Mouse (Mus musculus): ENCODE results near the gene Ptprd. TPM values are rescaled to one million over a fixed set of nuclear protein-coding genes. Genes with fewer than 3 reads are reported as not detected.

Ptprd gene
- 1 to 10 TPM; 3.8 to 7.1 TPM for total RNA-seq (2021)
- long read RNA-seq, experiment 1 = 0 reads
- long read RNA-seq, experiment 2, partial matches to known transcripts = 0 of 2 reads
- long read RNA-seq, experiment 2, other reads (novel, unspliced or antisense) = 2 of 2 reads

DNA sequence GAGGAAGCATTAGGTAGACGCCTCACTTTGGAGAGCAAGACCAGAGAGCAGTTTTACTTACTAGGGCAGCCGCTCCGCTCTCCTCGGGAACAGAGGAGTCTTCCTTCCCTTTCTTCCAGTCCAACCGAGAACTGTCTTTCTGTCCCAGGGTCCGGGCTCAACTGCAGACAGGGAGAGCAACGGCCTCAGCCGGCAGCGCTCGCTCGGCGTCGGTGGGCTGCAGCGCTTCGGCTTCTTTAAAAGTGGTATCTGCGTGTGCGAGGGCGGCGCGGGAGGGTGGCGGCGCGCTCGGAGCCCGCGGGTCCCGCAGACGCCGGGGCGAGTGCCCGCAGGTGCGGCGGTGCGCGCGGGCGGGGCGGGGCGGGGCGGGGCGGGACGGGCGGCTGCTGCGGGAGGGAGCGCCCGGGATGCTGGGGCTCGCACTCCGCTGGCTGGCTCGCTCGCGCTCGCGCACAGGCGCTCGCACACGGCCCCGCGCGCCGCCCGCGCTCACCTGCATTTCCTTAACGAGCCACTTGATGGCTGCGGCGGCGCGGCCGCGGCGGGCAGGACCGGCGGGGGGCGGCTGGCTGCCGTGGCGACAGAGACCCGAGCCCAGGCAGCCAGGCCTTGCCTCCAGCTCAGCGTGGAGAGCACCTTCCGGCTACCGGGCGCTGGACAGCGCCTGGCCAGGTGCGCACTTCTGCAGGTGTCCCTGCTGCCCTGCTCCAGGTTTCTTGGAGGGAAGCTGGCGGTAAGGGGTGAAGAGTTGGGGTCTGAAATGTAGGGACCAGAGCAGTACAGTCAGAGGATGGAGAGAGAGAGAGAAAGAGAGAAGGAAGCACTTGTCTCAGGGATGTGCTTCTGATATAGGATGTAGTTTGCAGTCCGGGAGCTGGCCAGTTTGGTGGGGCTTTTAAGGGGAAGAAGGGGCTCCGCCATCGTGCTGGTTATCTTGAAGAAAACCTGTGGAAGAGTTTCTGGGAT is at the start of gene Ptprd:
Gene Ptprd (minus strand): TSS at position 433 of the 966 bp plus-strand sequence.
- no peak for DNase-seq

DNA sequence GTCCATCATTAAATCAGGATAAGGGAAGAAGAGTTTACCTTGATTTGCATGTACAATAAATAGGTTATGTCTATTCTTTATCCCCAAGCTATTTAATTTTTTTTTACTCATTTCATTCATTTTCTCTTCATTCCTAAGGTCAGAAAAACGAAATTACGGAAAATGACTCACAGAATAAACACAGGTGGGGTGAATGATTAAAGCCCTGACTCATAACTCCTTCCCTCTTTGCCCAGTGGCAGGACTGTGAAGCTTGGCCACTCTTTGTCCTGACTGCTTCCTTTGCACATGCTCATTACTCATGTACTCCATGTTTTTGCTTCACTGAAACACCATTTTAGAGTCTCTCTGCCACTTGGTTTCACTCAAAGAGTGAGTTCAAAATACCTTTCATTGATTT is 24.1 kb upstream of the Ptprd start:
- DNase-seq = no peak

DNA sequence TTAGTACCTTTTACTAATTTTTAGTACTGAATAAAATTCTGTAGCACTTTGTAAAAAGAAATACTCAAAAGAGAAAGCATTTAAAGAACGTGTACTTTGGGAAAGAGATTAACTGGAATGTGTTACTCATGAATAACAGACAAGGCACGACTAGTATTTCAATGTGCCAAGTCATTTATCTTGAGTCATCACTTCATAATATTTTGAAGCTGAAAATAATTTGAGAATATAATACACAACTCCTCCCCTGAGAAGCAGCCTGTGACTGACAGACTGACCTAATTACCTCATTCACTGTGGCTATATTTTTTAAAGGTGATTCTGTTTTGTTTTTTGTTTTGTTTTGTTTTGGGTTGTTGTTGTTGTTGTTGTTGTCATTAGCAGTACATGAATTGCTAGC is 23.6 kb upstream of the Ptprd start:
- no peak for DNase-seq

DNA sequence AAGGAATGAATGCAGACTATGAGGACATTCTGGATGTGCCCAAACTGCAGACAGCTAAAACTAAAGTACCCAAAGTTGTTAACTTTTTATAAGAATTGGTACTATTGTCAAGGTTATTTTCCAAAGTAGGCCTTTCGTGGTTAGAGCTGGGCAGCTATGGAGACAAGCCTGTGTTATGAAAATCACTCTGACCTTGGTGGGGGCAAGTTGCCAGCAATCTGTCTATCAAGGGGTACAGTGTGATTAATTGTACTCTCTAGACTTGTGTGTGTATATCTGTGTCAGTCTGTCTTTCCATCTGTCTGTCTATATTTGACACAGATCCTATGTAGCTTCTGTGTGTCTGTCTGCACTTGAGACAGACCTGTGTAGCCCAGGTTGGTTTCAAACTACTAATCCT is 22.9 kb upstream of the Ptprd start:
- DNase-seq = no peak

DNA sequence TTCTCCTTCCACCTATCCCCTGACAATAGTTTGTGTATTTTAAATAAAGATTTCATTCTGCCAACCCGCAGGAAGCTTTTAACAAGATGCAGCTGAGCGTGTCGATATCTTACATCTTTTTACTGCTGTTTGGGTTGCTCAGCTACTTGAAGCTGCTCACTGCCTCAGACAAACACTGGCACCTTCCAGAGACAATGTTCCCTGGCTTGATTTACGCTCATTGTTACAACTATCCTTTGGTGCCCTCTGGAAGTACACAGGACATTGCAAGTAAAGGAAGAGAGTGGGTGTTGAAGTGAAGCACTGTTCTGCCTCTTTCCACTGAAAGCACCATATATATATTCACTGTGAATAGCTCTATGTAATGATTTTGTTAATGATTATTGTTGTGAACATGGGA is 2.2 kb upstream of the Ptprd start:
- DNase-seq = no peak

DNA sequence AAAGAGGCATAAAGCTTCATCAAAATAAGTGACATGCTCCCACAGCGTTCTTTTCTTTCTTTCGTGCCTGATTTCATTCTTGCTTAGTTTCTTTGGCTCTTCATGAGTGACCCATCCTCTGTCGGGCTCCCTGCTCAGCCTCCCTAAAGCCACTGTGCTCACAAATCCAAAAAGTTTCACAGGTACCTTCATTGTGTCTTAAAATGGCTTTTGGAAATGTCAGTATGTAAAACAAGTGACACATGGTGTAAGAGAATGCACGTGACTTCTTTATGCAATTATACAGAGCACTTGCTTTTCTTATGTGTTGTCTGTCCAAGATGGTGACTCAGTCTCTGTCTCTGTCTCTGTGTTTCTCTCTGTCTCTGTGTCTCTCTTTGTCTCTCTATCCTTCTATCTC is 1.2 kb upstream of the Ptprd start:
- no peak for DNase-seq

DNA sequence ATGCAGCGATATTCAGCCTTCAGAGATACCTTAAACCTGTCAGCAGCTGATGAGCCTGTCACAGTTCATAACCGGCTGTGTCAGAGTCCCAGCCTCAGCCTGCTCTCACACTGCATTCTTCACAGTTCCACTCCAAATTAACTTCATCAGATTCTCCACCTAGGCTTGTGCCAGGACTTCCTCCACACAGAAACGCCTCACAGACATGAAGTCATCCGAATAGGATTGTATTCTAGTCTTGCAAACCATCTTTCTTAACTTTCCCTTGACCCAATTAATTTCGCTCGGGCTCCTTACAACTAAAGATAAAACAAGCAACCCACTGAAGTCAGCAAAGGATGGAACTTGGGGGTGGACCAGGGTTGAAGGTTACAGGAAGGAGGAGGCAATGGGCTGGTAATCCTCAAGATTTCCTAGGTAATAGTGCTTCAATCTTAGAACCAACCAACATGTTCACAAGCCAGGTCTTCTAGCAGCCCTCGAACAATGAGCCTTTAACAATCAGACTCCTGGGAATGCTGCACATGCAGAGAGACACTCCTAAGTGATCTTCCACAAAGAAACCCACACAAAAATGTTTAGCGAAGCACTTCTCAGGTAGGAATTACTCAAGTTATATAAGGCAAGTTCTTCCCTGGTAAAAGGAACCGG is 758 bp downstream of the Ptprd start:
- DNase-seq = no peak

DNA sequence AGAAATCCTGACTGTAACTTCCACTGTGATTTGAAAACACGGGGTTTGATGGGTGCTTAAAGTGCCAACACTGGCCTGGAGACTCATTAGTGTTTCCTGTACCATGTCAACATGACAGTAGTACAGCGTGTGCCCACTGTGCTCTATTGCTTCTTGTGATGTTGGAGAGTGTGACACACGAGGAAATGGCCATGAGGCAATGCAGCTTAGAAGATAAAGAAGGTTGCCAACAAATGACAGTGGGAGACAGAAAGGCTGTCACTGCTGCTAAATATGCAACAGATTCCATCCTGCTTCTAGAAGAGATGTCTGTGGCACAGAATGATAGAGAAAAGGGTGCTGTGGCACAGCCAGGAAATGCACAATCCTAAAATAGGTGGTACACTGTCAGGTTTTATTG is 6.7 kb downstream of the Ptprd start:
- DNase-seq = no peak

DNA sequence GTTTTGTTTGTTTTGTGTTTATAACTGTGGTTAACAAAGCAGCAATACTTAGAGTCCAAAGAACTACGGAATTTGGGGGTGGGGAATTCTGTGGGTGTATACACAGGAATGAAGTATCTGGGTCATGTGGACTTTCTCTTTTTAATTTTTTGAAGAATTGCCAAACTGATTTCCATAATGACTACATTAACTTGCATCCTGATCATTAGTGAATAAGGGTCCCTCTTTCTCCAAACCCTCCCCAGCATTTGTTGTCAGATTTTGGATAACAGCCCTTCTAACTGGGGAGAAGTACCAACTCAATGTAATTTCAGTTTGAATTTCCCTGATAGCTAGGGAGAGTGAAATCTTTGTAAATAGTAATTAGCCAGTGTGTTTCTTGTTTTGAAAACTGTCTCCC is 43.3 kb downstream of the Ptprd start:
- DNase-seq = no peak

DNA sequence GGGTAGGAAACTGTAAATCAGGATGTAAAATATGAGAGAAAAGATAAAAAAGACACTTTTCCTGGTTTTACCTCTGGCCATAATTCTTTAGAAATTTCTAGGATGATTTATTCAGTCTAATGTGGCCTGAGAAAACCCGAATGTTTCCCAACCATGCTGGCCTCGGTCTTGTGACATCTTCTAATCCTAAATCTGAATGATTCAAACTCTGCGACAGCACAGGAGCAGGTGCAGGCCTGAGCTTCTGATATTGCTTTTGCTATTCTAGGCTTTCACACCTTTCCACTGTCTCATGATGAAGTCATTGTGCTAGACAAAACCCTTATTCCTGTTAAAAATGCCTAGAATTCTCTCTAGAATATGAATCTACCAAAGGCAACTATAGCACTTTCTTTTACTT is 51.3 kb downstream of the Ptprd start:
- no peak for DNase-seq

DNA sequence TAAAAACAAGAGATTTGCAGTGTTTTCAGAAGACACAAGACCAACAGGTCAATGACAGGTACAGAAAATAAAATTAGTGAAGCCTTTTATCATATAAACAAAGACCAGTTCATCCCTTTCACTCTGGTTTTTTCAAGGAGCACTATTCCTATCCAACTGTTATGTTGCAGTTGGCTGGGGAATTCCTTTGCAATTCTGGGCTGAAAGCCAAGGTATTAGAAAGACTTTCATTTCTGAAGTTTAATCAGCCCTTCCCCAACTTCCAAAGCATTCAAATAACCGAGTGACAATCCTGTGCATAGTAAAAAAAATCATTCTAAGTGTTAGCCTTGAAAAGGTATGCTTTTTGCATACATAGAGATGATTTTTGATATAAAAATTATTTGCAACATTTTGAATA is 61.2 kb downstream of the Ptprd start:
- no peak for DNase-seq

DNA sequence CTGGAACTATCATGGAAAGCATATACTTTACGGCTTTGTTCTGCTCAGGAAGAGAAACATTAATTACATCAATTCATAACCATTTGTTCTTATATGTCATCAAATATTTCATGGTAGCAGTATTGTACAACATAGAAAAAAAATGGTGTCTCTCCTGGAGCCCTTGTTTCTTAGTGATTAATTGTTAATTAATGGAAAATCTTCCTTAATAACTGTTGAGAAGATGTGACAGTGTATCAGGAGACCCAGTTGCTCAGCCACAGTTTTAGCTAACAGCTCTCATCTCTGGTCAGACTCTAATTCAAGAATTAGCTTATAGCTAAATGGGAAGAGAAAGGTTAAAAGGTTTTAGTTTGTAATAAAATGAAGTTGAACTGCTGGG is 69.0 kb downstream of the Ptprd start:
- no peak for DNase-seq

DNA sequence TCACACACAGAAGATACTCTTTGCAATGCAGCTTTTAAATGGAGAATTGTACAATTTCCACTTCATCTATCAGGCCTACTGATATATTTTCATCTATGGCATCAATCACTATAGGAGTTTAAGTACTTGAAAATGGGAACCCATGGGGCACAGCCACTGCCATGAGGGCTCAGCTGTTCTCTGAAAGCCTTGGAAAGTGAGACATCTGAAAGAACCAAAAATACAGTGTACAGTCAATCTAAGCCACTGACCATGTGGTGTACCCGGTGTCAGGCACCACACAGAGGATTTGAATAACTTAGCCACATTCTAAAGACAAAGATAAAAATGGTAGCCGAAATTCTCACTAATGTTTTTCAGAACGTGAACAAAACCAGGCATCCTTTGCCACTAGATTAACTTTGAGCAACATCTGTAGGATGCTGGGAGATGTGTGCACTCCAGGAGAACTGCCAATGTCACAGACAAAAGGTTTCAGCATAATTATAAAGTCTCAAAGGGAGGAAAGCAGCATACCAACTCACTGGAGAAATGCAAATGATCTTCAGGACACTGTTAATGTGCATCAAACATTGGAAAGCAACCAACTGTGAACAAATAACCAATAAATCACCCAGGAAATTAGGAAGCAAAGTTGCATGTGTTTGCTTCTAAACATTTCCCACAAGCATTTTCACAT is 69.5 kb downstream of the Ptprd start:
- DNase-seq = no peak

DNA sequence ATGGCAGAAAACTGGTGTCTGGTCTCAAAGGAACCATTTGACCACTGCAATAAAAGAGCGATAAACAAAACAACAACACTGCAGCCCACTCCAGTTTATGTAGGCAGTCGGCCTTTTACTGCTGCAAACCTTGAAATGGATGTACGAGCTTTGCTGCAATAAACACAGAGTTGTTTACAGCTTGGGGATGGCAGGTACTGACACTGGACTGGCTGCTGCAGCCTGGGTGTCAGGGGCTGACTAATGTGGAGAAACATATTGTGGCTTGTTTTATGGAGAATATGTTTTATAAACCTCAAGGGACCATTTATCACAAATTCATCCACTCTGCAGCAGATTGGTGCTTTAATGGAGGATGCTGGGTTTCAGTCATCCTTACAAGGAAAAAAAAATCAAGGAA is 100.9 kb downstream of the Ptprd start:
- DNase-seq = no peak

DNA sequence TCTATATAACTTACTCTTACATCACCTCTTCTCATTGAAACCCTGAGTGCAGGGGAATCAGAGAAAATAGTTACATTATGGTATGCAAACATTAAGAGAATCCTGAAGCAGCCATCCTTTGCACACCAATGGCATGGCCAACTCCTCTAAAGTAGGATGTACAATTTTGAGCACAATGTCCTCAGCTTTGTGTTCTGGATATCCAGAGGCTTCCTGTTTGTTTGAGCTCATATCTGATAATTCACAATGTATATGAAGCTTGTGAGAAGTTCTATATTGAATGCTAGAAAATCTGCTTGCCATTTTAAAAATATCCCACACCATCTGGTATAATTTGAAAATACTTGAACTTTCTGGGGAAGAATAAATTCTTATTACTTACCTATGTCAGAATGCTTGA is 114.2 kb downstream of the Ptprd start:
- no peak for DNase-seq

DNA sequence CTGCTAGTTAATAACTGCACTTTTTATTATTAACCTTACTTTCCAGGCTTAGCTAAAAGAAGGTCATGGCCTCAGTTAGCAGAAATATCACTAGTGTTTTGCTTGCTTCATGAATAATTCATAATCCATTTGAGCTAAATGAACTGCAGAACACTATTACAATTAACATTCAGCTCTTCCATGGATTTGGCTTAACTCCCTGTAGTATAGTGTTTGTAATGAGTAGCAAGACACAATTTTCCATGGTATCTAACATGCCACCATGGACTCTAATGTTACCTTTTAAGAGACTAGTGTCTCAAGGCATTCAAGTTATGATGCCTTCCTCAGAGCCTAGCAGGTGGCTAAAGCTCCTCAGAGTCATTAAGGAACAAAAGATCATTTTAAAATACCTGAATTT is 129.0 kb downstream of the Ptprd start:
- DNase-seq = no peak

DNA sequence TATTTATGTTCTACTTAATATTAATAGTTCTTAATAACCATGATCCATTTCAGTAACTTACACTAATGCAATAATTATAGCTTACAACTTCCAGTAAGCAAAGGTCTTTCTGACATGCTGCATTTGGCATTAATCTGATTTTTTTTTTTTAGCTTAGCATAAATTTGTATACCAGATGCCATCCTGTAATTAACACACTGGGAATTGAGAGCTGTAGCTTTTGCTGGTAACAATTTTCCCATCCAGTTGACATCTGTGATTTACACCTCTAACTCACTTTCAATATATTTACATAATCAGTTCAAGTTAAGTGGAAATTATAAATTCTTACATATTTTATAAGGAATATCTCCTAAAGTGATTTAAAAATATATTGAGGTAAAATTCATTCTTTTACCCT is 134.3 kb downstream of the Ptprd start:
- DNase-seq = no peak

DNA sequence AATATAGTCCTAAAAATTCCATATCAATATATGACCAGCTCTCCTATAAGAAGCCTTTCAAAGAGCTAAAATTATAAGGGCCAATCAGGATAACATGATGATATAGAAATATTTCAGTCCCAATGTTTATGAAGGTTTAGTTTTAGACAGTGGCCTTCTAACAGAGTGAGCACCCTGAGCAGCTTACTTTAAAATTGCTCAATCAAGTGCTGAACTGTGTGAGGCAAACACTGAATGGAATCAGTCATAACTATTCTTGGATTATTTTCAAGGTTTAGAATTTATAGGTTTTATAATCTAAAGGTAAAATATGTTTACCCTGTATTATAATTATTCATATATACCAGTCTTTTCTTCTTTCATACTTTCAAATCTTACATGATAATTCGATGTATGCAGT is 134.7 kb downstream of the Ptprd start:
- DNase-seq = no peak

DNA sequence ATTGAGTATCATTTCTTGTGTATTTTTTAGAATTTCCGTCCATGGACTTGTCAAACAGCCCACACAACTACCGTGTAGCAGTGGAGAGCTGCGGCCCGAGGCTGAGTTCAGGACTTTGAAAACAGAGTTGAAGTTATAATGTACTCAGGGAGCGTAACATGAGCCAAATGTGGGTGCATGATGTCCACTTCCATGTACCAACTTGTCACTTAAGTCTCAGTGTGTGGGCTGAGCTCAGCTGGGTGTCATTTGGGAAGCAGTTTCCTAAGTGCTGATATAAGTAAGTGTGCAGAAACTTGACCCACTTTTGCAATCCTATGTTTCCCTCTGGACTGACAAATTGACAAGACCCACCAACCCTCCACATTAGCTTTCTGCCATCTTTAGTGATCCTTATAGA is 173.4 kb downstream of the Ptprd start:
- DNase-seq = no peak

DNA sequence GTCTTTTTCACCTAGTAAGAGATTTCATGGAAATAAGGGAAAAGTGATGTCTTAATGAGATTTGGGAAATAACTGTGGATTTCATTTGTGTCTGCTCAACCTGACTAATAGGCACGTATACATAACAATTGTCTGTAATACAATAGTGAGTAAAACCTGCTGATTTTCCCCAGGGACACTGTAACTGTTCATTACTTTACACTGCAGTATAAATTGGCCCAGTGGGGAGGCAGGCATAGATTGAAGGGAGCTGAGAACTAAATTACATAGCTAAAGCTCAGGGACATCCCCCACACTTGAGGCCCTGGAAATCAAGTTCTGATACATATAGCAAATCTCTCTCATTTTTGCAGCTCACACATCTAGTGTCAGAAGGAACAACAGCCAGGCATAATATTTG is 209.7 kb downstream of the Ptprd start:
- no peak for DNase-seq

DNA sequence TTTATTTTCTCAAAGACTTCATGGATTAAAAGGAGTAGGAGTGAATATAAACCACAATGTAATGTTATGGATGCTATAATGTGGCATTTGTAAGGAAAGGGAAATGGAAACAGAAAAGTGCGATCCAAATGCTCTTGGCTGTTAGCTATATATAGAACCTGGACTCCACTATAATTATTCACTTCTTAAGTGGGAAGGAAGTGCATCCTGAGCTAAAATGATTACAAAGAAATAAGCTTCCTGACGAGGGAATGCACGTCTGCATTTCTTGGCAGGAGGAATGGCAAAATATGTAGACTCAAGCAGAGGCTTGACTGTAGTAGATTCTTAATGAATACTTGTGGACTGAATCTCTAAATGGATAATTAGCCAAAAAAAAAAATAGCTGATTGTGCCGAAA is 219.1 kb downstream of the Ptprd start:
- DNase-seq = no peak

DNA sequence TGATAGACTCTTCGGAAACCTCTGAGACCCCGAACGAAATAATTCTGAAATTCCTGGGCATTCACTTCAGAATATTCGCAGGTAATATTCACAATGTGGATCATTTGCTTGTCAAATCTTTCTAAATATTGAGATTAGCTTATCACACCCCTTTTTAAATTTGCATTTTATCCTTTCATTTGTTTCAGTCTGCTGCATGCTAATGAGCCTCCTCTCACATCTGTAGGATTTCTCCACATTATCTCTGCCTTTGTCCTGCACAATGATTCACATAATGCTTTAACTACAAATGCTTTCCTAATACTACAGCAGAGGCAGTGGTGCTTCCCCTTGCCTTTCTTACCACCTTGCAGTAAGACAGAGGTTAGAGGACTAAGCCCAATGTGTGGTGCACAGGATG is 229.7 kb downstream of the Ptprd start:
- DNase-seq = no peak

DNA sequence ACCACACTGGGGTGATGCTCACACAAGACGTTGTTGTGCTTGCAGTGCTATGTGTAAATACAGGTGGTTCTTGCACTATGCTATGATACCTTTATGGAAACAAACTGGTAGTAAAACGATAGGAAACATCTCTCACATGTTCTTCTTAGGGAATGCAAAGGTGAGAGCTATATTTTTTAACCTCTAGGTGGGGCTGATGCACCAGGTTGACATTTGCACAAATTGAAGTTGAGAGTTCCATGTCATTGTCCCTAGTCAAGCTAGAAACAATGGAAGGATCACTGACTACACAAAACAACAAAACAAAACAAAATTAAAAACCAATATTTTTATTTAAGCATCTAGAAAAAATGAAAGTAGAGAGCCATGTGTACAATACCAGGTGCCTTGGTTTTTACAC is 250.1 kb downstream of the Ptprd start:
- no peak for DNase-seq

Data from gastrocnemius, postnatal 25 days (tissue).